Mouse (Mus musculus) kidney, postnatal 10 days (tissue): ENCODE data around the gene Acot4.
"Not testable (repeated sequence)": the region's sequence is repeated elsewhere in the genome, so short reads cannot be mapped to it uniquely, and the experiment has no call there.

Experiments
- DNase-seq: peaks from one replicate; pipeline ENCODE4 v3.0.0; 2021; ENCODE audit warnings: mixed read lengths

Gene Acot4

GRCm38 (mm10) chr12:84084581-84084980 lies 46.4 kb downstream of the Acot4 start:
- no peak for DNase-seq

DNA sequence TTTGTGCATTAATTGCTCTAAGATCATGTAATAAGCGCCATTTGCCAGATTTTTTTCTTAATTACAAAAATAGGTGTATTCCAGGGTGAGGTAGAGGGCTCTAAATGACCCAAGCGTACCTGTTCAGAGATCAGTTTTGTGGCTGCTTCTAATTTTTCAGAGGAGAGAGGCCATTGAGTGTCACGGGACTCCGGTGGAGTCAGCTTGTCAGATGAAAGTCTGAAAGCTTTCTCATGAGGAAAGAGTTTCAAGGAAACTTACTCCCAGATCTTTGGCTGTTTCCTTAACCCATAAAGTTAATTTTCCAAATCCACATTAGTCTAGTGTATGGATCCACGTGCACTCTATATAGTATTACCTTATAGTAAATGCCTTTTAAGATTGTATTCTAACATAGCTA lies 56.5 kb downstream of the Acot4 start:
- not testable (repeated sequence) for DNase-seq
